Mouse (Mus musculus): ENCODE measurements around the gene Psmf1. TPM values are rescaled to one million over a fixed set of nuclear protein-coding genes. Genes with fewer than 3 reads are reported as not detected.

Psmf1 gene
- 40.0 and 41.1 TPM in 2 replicates for polyA plus RNA-seq (2015; fragmentation: Nextera tagmentation; extraction: Ambion mirVana)

GRCm38 (mm10) chr2:151743845-151744244 lies at the start of gene Psmf1:
Psmf1 (minus strand) TSS chr2:151744186.
- H3K4me3 ChIP-seq = no peak within 1 kb of the TSS
- no peak within 1 kb of the TSS for H3K27ac ChIP-seq
- no peak within 1 kb of the TSS for H3K9ac ChIP-seq
- peaks cover 4% of the 10 kb centered on the region; the same call in 1 of the 2 replicates for H3K27me3 ChIP-seq
- ATAC-seq (ENCODE audit: insufficient number of reproducible peaks, low FRiP score, low TSS enrichment, low read depth) = no peak
- H3K4me1 ChIP-seq = peaks cover 12% of the 10 kb centered on the region
- no peaks in the 10 kb centered on the region for H3K36me3 ChIP-seq
- H3K4me2 ChIP-seq = no peak within 1 kb of the TSS
- no peaks in the 10 kb centered on the region for H3K9me3 ChIP-seq

- no peak for ATAC-seq (ENCODE audit: insufficient number of reproducible peaks, low FRiP score, low TSS enrichment, low read depth)
- WGBS = 9% methylated on average over 5 of the region's 5 CpGs
- no peak overlapping the region for H3K4me3 ChIP-seq
- no peaks in the 10 kb centered on the region for H3K9me3 ChIP-seq
- 0 out of 2 replicates have a peak, but pooled peaks cover 5% of the 10 kb centered on the region for H3K4me1 ChIP-seq
- no peak overlapping the region for H3K4me2 ChIP-seq
- no peaks in the 10 kb centered on the region for H3K36me3 ChIP-seq
- no peak overlapping the region for H3K9ac ChIP-seq
- H3K27me3 ChIP-seq = no peaks in the 10 kb centered on the region
- no peak overlapping the region for H3K27ac ChIP-seq
These were observed 47.2 kb upstream of the Psmf1 start for GRCm38 (mm10) chr2:151791156-151791555.

- 15% methylated on average over 7 of the region's 7 CpGs for WGBS
- H3K4me3 ChIP-seq = no peak overlapping the region
- H3K27ac ChIP-seq = no peak overlapping the region
- ATAC-seq (ENCODE audit: insufficient number of reproducible peaks, low FRiP score, low TSS enrichment, low read depth) = no peak
- H3K9me3 ChIP-seq = no peaks in the 10 kb centered on the region
- no peaks in the 10 kb centered on the region for H3K36me3 ChIP-seq
- no peaks in the 10 kb centered on the region for H3K27me3 ChIP-seq
- H3K4me2 ChIP-seq = no peak overlapping the region
- no peak overlapping the region for H3K9ac ChIP-seq
- H3K4me1 ChIP-seq = 0 out of 2 replicates have a peak, but pooled peaks cover 5% of the 10 kb centered on the region
These were observed 46.2 kb upstream of the Psmf1 start for GRCm38 (mm10) chr2:151790169-151790568.

GRCm38 (mm10) chr2:151788221-151788977 lies 44.4 kb upstream of the Psmf1 start:
- H3K4me3 ChIP-seq = no peak overlapping the region
- no peaks in the 10 kb centered on the region for H3K9me3 ChIP-seq
- ATAC-seq (ENCODE audit: insufficient number of reproducible peaks, low FRiP score, low TSS enrichment, low read depth) = no peak
- no peak overlapping the region for H3K4me2 ChIP-seq
- H3K4me1 ChIP-seq = 0 out of 2 replicates have a peak, but pooled peaks cover 5% of the 10 kb centered on the region
- no peaks in the 10 kb centered on the region for H3K36me3 ChIP-seq
- 68% methylated on average over 7 of the region's 7 CpGs for WGBS
- no peak overlapping the region for H3K9ac ChIP-seq
- no peak overlapping the region for H3K27ac ChIP-seq
- no peaks in the 10 kb centered on the region for H3K27me3 ChIP-seq

GRCm38 (mm10) chr2:151783493-151783892 lies 39.5 kb upstream of the Psmf1 start:
- ATAC-seq (ENCODE audit: insufficient number of reproducible peaks, low FRiP score, low TSS enrichment, low read depth) = no peak
- no peaks in the 10 kb centered on the region for H3K27me3 ChIP-seq
- H3K4me3 ChIP-seq = no peak overlapping the region
- no peak overlapping the region for H3K27ac ChIP-seq
- 86% methylated on average over 2 of the region's 2 CpGs for whole genome bisulfite sequencing
- no peaks in the 10 kb centered on the region for H3K36me3 ChIP-seq
- H3K4me1 ChIP-seq = no peaks in the 10 kb centered on the region
- H3K4me2 ChIP-seq = no peak overlapping the region
- H3K9ac ChIP-seq = no peak overlapping the region
- no peaks in the 10 kb centered on the region for H3K9me3 ChIP-seq

- Histone ChIP-seq H3K27me3 (no peaks in the 10 kb centered on the region), H3K9ac (no peak overlapping the region), H3K4me2 (no peak overlapping the region), H3K4me3 (no peak overlapping the region), H3K4me1 (no peaks in the 10 kb centered on the region), H3K27ac (no peak overlapping the region), H3K36me3 (no peaks in the 10 kb centered on the region), H3K9me3 (no peaks in the 10 kb centered on the region)
- ATAC-seq (ENCODE audit: insufficient number of reproducible peaks, low FRiP score, low TSS enrichment, low read depth) = no peak
- WGBS = 91% methylated on average over 3 of the region's 3 CpGs
These were observed 33.4 kb upstream of the Psmf1 start for GRCm38 (mm10) chr2:151777366-151777765.

- Histone ChIP-seq H3K27me3 (no peaks in the 10 kb centered on the region), H3K4me2 (no peak overlapping the region), H3K4me3 (no peak overlapping the region), H3K9ac (no peak overlapping the region), H3K4me1 (no peaks in the 10 kb centered on the region), H3K36me3 (no peaks in the 10 kb centered on the region), H3K9me3 (no peaks in the 10 kb centered on the region), H3K27ac (no peak overlapping the region)
- 77% methylated on average over 8 of the region's 8 CpGs for WGBS
- no peak for ATAC-seq (ENCODE audit: insufficient number of reproducible peaks, low FRiP score, low TSS enrichment, low read depth)
These were observed 29.5 kb upstream of the Psmf1 start for GRCm38 (mm10) chr2:151773476-151773875.

- Histone ChIP-seq H3K36me3 (no peaks in the 10 kb centered on the region), H3K4me2 (no peak overlapping the region), H3K9me3 (no peaks in the 10 kb centered on the region), H3K27ac (no peak overlapping the region), H3K9ac (no peak overlapping the region), H3K27me3 (no peaks in the 10 kb centered on the region), H3K4me1 (no peaks in the 10 kb centered on the region), H3K4me3 (no peak overlapping the region)
- 65% methylated on average over 4 of the region's 4 CpGs for WGBS
- no peak for ATAC-seq (ENCODE audit: insufficient number of reproducible peaks, low FRiP score, low TSS enrichment, low read depth)
These were observed 28.2 kb upstream of the Psmf1 start for GRCm38 (mm10) chr2:151772169-151772568.

- Histone ChIP-seq H3K4me3 (no peak overlapping the region), H3K9ac (no peak overlapping the region), H3K27ac (no peak overlapping the region), H3K9me3 (no peaks in the 10 kb centered on the region), H3K4me2 (no peak overlapping the region), H3K36me3 (no peaks in the 10 kb centered on the region), H3K27me3 (no peaks in the 10 kb centered on the region), H3K4me1 (no peaks in the 10 kb centered on the region)
- 82% methylated on average over 2 of the region's 2 CpGs for WGBS
- ATAC-seq (ENCODE audit: insufficient number of reproducible peaks, low FRiP score, low TSS enrichment, low read depth) = no peak
These were observed 20.6 kb upstream of the Psmf1 start for GRCm38 (mm10) chr2:151764557-151764956.

- Histone ChIP-seq H3K4me3 (no peak overlapping the region), H3K36me3 (no peaks in the 10 kb centered on the region), H3K27me3 (no peaks in the 10 kb centered on the region), H3K4me1 (no peaks in the 10 kb centered on the region), H3K27ac (no peak overlapping the region), H3K9ac (no peak overlapping the region), H3K4me2 (no peak overlapping the region), H3K9me3 (no peaks in the 10 kb centered on the region)
- no peak for ATAC-seq (ENCODE audit: insufficient number of reproducible peaks, low FRiP score, low TSS enrichment, low read depth)
- WGBS = 35% methylated on average over 1 of the region's 1 CpGs
These were observed 14.9 kb upstream of the Psmf1 start for GRCm38 (mm10) chr2:151758806-151759353.

GRCm38 (mm10) chr2:151757451-151757850 lies 13.5 kb upstream of the Psmf1 start:
- ATAC-seq (ENCODE audit: insufficient number of reproducible peaks, low FRiP score, low TSS enrichment, low read depth) = no peak
- 28% methylated on average over 5 of the region's 5 CpGs for WGBS

GRCm38 (mm10) chr2:151756277-151757061 lies 12.5 kb upstream of the Psmf1 start:
- 37% methylated on average over 9 of the region's 9 CpGs for WGBS
- Histone ChIP-seq H3K27me3 (no peaks in the 10 kb centered on the region), H3K4me1 (no peaks in the 10 kb centered on the region), H3K4me2 (no peak overlapping the region), H3K9ac (no peak overlapping the region), H3K27ac (no peak overlapping the region), H3K36me3 (no peaks in the 10 kb centered on the region), H3K4me3 (no peak overlapping the region), H3K9me3 (no peaks in the 10 kb centered on the region)
- ATAC-seq (ENCODE audit: insufficient number of reproducible peaks, low FRiP score, low TSS enrichment, low read depth) = no peak

More at GRCm38 (mm10) chr2:151757451-151757850, 13.5 kb upstream of the Psmf1 start:
- H3K36me3 ChIP-seq = no peaks in the 10 kb centered on the region
- no peaks in the 10 kb centered on the region for H3K27me3 ChIP-seq
- H3K9ac ChIP-seq = no peak overlapping the region
- no peak overlapping the region for H3K4me2 ChIP-seq
- H3K4me1 ChIP-seq = no peaks in the 10 kb centered on the region
- H3K9me3 ChIP-seq = no peaks in the 10 kb centered on the region
- no peak overlapping the region for H3K4me3 ChIP-seq
- no peak overlapping the region for H3K27ac ChIP-seq

Measured in limb, embryonic 15.5 days (tissue).